Mouse (Mus musculus) ovary, postnatal 36 days (tissue): ENCODE measurements at regions not wholly inside any gene's neighbourhood (a gene's known extent, or its start where the extent isn't known, plus 50 kb on each side); places are given as distances from the start of the nearest gene placed in this dataset.

ENCODE experiments used
- DNase-seq: peaks from one replicate; pipeline ENCODE4 v3.0.0; 2022; ENCODE audit warnings: low spot score, mixed read lengths

GRCm38 (mm10) chr3:41857446-41857845 is 115.0 kb downstream of the D3Ertd751e start:
- DNase-seq, result no peak

DNA sequence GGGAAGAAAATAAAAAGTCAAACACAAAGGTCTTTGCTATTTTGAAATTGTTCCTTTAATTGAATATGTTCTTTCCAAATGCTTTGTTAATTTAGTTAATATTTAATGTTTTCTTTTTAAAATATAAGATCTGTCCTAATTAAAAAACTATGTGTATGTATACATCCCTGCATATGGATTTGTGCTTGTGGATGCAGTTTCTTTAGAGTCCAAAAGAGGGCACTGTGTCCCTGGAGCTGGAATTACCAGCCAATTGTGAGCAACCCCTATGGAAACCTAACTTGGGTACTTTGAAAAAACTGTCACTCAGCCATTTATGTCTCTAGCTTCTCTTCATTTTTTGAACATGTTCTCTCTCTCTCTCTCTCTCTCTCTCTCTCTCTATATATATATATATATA is 120.3 kb downstream of the D3Ertd751e start:
- no peak for DNase-seq

DNA sequence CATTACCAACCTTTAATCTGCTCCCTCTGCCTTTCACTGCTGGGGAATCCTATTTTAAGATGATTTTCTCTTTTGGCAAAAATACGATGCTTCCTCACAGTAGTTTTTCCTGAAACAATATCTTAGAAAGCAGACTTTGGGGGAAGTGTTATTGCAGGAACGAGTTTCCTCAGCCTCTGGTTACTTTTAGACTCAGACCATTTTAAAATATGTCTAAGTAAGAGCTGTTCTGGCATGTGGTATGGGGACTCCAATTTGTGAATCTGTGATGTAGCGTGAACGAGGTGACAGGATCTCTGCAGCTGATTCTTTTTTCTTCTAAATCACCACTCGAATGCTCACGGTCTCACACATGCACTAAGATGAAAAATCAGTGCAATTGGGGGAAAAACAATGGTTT is 166.5 kb downstream of the D3Ertd751e start:
- no peak for DNase-seq

DNA sequence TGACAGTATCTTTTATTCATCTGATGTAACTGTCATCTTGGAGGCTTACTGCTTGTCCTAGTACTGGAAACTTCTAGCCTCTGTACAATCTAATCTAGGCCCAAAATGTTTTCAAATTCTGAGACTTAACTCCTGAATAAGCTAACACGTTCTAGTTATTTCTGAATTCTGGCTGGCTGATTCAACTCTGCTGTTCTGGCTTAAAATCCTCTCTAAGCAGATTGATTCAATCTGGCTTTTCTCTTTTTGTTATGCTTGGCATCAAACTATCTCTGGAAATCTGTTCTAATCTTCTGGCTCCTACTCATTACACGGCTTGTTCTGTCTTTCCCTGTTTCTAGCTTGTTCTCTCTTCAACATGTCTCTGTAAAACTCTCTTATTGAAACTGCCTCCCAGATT is 170.8 kb downstream of the D3Ertd751e start:
- DNase-seq, result no peak

DNA sequence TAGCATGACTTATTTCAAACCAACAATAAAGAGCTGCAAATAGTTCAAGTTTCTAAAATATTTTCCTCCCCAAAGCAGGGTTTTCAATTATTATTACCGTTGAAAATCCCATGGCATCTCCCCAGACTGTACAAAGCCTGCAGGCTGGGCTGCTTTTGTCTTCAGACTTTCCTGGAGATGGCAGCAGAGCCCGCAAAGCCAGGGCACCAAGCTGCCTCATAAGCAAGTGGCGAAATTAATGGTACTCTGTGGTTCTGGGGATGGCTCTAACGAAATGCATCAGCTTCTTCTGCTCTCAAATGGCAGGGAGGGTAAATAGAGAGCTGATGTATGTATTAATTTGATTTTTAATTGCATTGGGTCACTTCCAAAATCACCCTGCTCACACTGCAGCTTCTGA is 197.4 kb downstream of the D3Ertd751e start:
- DNase-seq, result no peak

GRCm38 (mm10) chr3:41942964-41943363 is 200.6 kb downstream of the D3Ertd751e start:
- no peak for DNase-seq

DNA sequence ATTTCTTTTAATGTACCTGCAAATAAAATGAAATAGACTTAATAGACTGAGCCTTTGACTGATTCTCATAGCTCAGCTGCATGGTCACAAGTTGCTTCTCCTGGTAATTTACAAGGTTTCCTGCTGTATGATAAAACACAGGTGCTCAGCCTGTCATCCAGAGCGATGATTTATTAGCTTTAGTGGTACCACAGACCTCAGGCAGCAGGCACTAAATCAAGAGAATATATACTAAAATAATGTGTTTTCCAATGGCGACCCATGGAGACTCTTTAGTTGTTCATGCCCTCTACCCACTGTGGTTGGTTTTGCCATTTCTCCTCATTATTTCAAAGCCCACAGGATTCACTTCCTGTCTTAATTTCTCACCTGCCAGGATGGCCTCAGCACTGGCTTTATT is 207.0 kb downstream of the D3Ertd751e start:
- no peak for DNase-seq

DNA sequence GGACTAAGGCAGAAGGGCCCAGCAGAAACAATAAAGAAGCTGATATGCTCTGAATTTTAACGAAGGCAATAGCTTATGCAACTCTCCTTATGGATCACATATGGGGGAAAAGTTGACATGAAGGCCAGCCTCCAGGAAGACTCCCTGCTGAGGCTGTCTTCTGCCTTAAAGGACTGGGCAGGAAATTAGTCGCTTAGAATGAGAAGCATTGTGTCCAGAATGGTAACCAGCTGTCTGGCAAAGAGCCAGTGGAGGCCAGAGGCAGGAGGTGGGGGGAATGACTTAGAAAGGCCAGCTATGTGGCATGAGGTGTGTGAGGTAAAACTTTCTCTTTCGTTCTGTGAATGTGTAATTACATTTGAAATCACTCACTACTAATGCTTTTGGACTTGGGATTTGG is 215.0 kb downstream of the D3Ertd751e start:
- DNase-seq, result no peak

GRCm38 (mm10) chr3:41960209-41960608 is 217.8 kb downstream of the D3Ertd751e start:
- DNase-seq, result no peak

GRCm38 (mm10) chr3:41962923-41963322 is 220.5 kb downstream of the D3Ertd751e start:
- no peak for DNase-seq

- no peak for DNase-seq
Measured at GRCm38 (mm10) chr3:42006672-42007265, 264.4 kb downstream of the D3Ertd751e start.

DNA sequence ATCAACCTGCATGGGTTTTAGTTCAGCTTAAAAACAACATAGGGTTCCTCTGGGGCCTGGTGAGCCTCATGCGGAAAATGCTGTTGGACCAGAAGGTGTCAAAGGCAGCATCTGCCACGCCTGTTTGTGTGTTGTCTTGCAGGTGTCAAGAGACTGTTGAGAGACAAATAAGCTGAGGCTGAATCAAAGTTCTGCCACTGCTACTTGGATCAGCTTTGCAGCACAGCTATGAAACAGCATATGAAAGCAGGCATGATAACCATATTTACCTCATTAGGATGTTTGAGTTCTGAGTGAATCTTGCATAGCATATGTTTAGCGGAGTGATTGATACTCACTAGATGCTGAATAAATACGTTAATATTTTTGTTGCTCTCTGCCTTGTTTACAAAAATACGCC is 280.8 kb downstream of the D3Ertd751e start:
- no peak for DNase-seq

DNA sequence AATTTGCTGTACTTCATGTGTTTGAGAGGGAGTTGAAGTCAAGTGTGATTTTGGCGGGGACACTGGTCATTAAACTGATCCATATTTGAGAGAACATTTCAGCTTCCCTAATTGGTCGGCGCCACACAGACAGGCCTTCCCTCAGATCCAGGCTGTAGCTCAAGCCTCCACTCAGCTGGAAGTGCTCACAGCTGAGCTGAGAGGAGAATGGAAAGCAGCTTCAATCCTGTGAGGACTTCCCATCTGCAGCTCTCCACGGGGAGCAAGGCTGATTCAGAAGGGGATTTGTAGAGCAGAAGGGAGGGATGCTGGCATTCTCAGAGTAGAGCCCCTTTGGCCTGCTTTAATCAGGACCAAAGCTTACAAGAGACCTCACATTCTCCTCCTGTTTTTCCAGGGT is 297.2 kb downstream of the D3Ertd751e start:
- DNase-seq, result no peak

GRCm38 (mm10) chr3:42040270-42040812 is 297.9 kb downstream of the D3Ertd751e start:
- no peak for DNase-seq

DNA sequence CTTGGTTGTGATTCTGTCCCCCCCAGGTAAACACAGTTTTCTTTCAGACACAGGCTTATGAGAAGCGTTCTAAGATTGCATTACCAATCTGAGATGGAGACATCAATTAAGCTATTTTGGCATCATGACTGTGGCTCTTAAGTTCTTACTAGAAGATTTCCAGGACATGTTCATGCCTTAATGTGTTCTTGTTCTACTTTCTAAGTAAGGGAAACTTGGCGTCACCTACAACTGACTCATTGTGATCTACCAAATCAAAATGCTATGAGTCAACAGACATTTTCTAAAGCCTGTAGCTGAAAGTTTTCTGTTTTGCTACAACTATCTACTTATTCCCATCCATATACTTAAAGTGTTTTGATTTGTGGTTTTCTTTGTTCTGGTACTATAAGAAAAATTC is 298.5 kb downstream of the D3Ertd751e start:
- DNase-seq, result no peak

GRCm38 (mm10) chr3:42057286-42057868 is 315.0 kb downstream of the D3Ertd751e start:
- no peak for DNase-seq

DNA sequence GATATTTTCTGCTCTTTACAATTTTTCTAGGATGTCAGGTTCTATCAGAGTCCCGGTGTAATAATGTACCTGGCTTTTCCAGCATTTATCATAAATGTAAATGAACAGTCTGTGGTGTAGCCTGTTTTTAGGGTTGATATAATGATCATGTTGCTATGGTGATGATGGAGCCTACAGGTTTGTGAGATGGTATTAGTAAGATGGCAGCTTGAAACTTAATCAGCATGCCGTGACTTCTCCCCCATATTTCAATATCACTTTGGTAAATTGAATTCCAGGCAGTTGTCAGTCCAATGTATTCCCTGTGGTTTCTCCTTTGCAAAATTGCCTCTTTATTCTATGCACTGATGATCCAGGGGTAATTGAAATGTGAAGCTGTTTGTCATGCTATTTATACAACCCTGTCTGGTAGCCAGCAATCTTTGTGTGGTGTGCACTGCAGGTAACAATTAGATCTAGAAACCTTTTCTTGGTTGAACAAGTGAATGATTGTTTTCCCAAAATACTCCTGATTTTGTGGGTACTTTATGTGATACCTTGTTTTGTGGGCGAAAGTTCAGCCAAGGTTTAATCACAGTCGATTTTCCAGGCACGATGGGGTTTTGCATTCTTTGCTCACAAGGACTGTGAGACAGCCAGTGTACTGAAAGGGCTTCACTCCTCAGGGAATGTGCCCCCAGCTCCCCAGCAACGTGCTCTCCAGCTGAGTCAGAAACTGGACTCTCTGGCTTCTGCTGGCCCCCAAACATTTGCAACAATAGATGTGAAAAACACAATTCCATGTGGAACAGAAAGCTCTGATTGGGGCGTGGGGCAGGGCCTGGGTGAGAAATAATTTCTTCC is 322.9 kb downstream of the D3Ertd751e start:
- DNase-seq, result no peak

DNA sequence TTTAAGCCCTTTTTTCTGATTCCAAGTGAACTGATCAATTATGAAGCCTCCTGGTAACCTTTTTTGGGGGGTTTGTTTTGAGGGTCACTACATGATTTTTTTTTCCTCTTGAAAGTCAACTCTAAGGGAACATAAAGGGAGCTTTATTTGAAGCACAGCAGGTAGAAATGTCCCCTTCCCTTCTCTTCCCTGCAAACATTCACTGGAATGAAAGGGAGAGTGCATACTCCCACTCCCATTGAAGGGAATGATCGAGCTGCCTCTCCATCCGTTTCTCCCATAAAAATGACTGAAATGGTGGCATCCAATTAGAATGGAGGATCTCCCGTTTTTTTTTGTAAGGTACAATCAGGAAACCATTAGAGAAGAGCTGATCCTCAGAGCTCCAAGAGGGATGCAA is 323.6 kb downstream of the D3Ertd751e start:
- no peak for DNase-seq

GRCm38 (mm10) chr3:42067036-42067435 is 324.6 kb downstream of the D3Ertd751e start:
- DNase-seq, result no peak

DNA sequence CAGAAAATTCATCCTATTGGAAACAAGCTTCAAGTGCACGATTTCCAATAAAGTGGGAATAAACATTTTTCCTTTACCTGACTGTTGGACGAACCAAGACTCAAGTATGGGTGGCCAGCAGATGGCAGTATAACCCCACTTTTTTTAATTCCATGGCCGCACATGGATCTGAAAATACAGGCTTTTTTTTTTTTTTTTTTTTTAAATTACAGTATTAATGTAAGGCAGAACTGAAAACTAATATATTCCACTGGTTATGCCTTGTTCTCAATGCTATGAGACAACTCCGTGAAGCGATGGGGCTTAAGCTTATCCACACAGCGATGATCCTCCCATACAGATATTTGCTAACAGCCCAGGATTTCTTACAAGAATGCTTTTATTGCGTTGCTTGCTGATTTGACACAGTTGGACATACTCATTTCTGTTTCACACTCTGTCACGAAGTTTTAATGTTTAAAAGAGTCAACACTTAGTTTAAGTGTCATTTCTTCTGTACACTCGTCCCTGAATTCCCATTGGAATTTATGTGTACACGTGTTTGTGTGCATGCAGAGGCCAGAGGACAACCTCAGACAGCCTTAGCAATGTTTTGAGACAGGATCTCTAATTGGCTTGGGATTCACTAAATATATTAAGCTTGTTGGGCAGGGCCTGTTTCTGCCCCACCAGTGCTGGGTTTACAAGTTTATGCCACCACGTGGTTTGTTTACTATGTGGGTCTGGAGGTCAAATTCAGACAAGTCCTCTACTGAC is 332.3 kb downstream of the D3Ertd751e start:
- no peak for DNase-seq

- peak; percentile 39 for DNase-seq
Measured at GRCm38 (mm10) chr3:42110976-42111847, 368.8 kb downstream of the D3Ertd751e start.
